Mouse (Mus musculus): ENCODE measurements around the gene Gm3448.
"Not testable (repeated sequence)": the region's sequence is repeated elsewhere in the genome, so short reads cannot be mapped to it uniquely, and the experiment has no call there.

Gm3448 gene

GRCm38 (mm10) chr17:15041175-15041729 is at the start of gene Gm3448, which contains the start of the genes Ermard and Tcte3:
Gm3448 (minus strand) TSS chr17:15041537.
Ermard (plus strand) TSS chr17:15041208.
Tcte3 (minus strand) TSS chr17:15041488.
- DNase-seq (ENCODE audit: low spot score), result peak; percentile 51

GRCm38 (mm10) chr17:15088591-15089001 is 47.3 kb upstream of the Gm3448 start:
- DNase-seq (ENCODE audit: low spot score), result no peak

DNA sequence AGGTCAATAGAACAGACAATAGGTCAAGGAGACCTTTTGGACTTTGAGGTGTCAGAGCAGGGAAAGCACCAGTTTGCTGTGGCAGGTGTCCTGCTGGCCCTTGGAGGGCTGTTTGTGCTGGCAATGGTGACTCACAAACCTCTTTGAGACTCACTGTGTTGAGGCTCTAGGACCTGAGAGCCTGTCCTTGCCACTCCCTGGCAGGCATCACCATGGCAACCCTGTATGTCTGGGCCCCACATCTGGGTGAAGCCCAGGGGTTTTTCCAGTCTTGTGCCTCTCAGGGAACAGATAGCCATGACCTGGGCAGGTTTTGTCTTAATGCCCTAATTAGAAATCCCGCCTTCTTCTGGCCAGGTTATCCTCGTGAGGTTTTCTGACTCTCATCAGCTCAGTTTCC is 46.8 kb upstream of the Gm3448 start:
- DNase-seq (ENCODE audit: low spot score), result no peak

DNA sequence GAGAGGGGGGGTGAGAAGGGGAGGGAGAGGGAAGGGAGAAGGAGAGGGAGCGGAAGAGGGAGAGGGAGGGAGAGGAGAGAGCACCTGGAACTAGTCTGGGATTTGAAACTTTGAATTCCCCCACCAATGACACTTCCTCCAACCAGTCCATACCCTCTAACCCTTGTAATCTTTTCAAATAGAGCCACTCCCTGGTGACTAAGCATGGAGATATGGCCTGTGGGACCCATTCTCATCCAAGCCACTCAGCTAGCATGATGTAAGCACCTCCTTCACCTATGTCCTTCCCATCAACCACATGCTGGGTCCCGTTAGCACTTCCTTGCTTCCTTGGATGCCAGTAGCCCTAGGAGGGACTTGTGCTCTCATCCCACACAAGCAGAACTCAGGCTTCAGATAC is 43.7 kb upstream of the Gm3448 start:
- DNase-seq (ENCODE audit: low spot score), result no peak

GRCm38 (mm10) chr17:15084226-15084848 is 43.0 kb upstream of the Gm3448 start:
- DNase-seq (ENCODE audit: low spot score), result no peak

- peak; percentile 35 for DNase-seq (ENCODE audit: low spot score)
Measured at GRCm38 (mm10) chr17:15077536-15077935, 36.2 kb upstream of the Gm3448 start.

GRCm38 (mm10) chr17:15075033-15075432 is 33.7 kb upstream of the Gm3448 start:
- DNase-seq (ENCODE audit: low spot score), result no peak

GRCm38 (mm10) chr17:15072211-15072610 is 30.9 kb upstream of the Gm3448 start:
- DNase-seq (ENCODE audit: low spot score), result no peak

DNA sequence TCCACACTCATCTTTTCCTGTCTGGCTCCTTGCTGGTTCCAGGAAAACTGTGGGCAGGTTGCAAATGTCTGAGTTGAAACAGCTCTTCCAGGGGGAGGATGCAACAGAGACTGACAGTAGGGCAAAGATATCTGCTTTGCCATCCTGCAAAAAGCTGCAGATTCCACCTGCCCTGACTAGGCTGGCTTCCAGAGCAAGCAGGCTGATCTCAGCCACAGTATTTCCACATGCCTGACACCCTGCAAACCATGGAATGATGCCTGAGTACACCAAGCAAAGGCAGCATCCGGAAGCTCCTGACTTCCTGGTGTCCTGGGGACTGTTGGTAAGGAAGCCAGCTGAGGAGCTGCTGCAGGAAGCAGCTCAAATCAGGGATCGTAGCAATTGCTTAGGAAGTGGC is 27.8 kb upstream of the Gm3448 start:
- no peak for DNase-seq (ENCODE audit: low spot score)

- no peak for DNase-seq (ENCODE audit: low spot score)
Measured at GRCm38 (mm10) chr17:15068040-15068792, 26.9 kb upstream of the Gm3448 start.

DNA sequence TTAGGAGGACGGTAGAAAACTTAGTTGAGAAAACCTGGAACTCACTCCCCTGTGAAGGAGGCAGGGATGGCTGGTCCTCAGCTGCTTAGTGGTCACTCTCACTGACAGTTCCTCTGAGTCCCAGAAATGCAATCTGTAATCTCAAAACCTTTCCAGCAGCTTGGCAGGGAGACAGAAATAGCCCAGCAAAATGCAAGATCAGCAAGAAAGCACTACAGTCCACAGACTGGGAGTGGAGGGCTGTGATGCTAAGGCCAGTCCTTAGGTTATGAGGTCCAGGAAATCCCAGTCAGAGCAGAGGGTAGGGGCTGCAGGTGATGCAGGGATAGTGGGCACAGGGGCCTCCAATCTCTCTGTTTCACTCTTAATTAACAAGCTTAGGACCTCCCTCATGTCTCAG is 25.6 kb upstream of the Gm3448 start:
- DNase-seq (ENCODE audit: low spot score), result no peak

GRCm38 (mm10) chr17:15066066-15066465 is 24.7 kb upstream of the Gm3448 start:
- no peak for DNase-seq (ENCODE audit: low spot score)

DNA sequence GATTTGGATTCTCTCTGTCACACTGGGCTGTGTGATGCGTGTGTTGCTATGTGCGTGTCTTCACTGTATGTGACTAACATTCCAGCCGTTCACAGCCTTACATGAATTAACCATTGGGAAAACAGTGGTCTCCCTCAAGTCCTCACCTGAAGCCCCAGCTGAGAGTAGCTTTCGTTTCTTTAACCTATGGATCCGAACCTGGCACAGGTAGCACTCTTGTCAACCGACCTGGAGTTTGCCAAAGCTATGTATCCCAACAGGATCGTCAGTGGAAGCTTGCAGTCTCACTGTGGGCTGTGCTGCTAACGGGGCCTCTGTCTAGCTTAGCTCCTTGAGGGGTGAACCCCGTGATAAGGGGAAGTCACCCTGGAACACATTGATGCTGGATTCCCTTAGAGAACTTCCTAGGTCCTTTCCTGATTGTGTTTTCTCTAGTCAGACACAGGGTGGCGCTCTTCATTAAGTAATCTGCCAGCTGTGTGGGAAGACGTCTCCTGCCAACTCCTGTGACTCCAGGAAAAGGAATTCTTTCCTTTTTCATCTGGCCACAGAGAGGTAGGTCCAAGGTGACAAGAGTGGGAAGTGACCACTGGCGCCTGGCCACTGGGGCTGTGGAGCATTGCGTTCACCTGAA is 24.2 kb upstream of the Gm3448 start:
- DNase-seq (ENCODE audit: low spot score), result peak; percentile 41

- DNase-seq (ENCODE audit: low spot score), result no peak
Measured at GRCm38 (mm10) chr17:15060356-15060755, 19.0 kb upstream of the Gm3448 start.

GRCm38 (mm10) chr17:15059646-15060045 is 18.3 kb upstream of the Gm3448 start:
- DNase-seq (ENCODE audit: low spot score), result no peak

DNA sequence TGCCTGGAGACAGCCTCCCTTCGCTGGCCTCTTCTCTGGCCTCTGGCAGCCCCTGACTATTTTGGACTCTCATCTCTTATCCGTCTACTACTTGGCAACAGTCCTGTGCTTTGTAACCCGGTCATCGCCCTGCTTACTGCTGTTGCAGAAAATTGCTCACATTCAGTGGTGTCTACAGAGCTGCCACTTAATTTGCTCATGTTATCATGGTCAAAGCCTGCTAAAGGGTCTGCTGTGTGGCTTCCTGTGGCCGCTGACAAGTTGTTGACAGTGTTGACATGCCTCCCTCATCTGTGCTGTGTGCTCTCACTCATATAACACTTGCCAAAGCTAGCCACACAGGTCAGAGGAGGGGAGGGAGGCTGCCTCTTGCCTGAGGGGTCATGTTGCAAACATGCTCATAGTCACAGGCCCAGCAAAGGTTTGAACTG is 16.8 kb upstream of the Gm3448 start:
- DNase-seq (ENCODE audit: low spot score), result no peak

- DNase-seq (ENCODE audit: low spot score), result no peak
Measured at GRCm38 (mm10) chr17:15055925-15056324, 14.6 kb upstream of the Gm3448 start.

GRCm38 (mm10) chr17:15053829-15054200 is 12.5 kb upstream of the Gm3448 start:
- DNase-seq (ENCODE audit: low spot score), result not testable (repeated sequence)

DNA sequence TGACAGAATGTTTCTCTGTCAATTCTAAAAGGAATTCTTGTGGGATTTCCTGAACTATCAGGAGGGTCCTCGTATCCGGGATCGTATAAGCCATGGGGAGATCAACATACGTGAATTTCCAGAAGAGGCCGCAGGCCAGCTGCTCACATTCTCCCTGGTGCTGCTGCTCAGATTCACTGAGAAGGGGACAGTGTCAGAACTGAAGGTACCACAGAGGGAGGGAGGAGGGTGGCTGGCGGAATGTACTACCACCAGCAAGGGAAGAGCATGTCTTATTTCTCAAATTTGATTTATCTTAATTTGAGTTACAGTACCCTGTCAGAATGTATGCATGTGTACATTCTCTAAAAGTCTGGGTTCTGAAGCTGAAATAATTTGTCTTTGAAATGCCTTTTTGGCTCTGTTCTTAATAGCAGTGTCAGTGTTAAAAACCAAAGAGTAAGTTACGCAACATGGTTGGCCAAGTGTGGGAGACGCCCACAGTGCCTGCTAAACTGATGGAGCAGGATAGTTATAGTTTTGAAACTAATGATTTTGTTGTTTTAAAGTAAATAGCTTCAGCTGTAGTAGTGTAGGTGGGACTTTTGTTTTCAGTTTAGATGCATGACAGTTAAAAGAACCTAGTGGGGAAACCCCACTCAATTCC is 12.0 kb upstream of the Gm3448 start:
- DNase-seq (ENCODE audit: low spot score), result not testable (repeated sequence)

DNA sequence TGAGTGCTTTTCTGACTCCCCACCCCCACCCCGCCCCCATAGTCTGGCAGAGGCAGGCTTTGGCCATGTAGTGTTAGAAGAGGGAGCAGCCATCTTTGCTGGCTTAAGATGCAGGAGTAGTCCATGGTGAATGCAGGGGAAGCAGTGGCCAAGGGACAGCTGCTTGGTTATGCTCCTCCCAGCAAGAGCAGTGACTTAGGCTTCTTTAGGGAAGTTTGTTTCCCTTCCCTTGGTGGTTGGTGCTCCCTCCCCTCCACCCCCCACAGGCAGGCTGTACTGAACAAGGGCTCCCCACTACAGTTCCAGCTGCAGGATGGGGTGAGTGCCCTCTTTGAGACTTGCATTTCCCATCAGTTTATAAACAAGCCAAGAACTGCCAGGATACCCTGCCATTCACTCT is 11.4 kb upstream of the Gm3448 start:
- not testable (repeated sequence) for DNase-seq (ENCODE audit: low spot score)

DNA sequence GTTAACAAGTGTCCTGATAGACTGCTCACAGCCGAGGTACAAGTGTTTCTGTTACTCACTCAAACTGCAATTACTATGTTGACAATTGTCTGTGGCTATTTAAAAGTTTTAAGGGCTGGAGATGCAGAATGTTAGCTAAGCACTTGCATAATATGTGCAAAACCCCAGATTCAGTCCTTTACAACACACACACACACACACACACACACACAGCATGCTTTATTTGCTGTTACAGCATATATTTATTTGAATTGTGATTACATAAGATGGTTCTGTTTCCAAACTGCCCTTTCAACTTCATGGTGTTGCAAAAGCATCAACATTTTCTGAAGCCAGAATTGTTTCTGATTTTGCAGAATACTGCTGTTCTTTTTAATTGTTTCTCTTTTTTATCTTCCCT is 9.0 kb upstream of the Gm3448 start:
- not testable (repeated sequence) for DNase-seq (ENCODE audit: low spot score)

DNA sequence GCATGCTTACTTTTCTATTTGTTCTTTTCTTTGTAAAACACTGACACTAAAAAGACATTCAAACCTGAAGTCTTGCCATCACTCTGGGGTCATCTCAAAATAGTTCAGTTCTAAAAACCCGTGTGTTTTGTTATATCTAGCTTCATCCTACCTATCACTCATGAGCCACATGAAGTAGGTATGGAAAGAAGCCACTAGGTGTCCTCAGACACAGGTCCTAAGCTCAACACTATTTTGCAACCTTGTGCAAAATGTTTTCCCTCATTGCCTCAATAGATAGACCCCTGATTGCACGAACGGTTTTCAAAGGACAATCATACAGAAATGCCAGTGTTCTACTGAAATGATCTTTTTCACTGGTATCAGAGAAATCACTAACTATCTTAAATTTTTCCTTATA is 882 bp downstream of the Gm3448 start:
- DNase-seq (ENCODE audit: low spot score), result not testable (repeated sequence)
